Mouse (Mus musculus): ENCODE measurements around the gene Isg15. TPM values are rescaled to one million over a fixed set of nuclear protein-coding genes. Genes with fewer than 3 reads are reported as not detected.

Gene Isg15
- polyA plus RNA-seq, 1 experiment from 2014 or later, result 1.7 TPM

DNA sequence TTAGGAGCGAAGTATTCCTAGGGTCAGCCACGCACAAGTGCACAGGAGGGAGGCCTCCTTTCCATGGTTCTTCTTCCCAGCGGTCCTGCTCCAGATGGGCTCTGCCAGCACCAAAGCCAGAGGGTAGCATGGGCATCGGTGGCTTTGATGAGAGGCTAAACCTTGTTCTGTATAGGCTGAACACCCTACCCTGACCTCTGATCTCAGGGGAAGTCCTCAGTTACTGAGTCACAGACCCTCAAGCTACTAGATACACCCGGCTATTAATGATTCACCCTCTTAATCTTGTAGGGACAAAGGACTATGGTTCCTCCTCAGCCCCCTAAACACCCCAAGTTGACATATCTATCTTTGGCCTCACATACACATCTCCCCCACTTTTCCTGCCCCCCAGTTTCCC is 6.7 kb downstream of the Isg15 start:
- peak overlapping the region; percentile 32; the same call in 1 of the 2 replicates for H3K4me2 ChIP-seq (ENCODE audit: low read depth, low read length)
- peaks cover 49% of the 10 kb centered on the region for H3K4me1 ChIP-seq (replicated peaks; ENCODE audit: control insufficient read depth, insufficient read depth, low read length)
- H3K27ac ChIP-seq (ENCODE audit: low read length), result peak overlapping the region; percentile 88
- peaks cover 9% of the 10 kb centered on the region for H3K36me3 ChIP-seq (ENCODE audit: control insufficient read depth, insufficient read depth, low read length)
- no peaks in the 10 kb centered on the region for H3K27me3 ChIP-seq (ENCODE audit: control insufficient read depth, insufficient read depth, low read depth, low read length)
- WGBS, result 46% methylated on average over 5 of the region's 5 CpGs
- no peak overlapping the region for H3K9ac ChIP-seq (ENCODE audit: low read length)
- peak overlapping the region; percentile 16; the same call in 1 of the 2 replicates for H3K4me3 ChIP-seq (ENCODE audit: low read length)
- ATAC-seq (ENCODE audit: low read depth), result no peak
- H3K9me3 ChIP-seq (ENCODE audit: control insufficient read depth, low read length), result no peaks in the 10 kb centered on the region

DNA sequence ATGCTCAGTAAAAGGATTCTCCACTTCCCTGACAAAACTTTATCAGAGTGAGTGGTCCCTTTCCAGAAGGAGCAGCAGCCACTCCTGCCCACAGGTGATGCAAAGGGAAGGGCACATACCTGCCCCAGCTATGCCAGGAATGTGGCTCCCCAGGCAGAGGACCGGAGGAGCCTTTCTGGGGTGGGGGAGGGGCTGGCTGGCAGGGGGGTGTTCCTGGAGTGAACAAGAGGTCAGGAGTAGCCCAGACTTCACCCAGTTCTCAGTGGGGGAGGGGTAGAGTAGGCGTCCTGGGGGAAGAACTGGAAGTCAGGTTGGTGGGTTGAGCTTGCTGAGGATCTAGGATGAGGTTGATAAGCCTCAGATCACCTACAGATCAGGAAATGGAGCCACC is 7.4 kb downstream of the Isg15 start:
- H3K27ac ChIP-seq (ENCODE audit: low read length), result peak overlapping the region; percentile 97
- H3K9me3 ChIP-seq (ENCODE audit: control insufficient read depth, low read length), result no peaks in the 10 kb centered on the region
- 28% methylated on average over 2 of the region's 2 CpGs for WGBS
- peaks cover 56% of the 10 kb centered on the region for H3K4me1 ChIP-seq (replicated peaks; ENCODE audit: control insufficient read depth, insufficient read depth, low read length)
- peaks cover 9% of the 10 kb centered on the region for H3K36me3 ChIP-seq (ENCODE audit: control insufficient read depth, insufficient read depth, low read length)
- peak overlapping the region; percentile 42; the same call in 1 of the 2 replicates for H3K4me2 ChIP-seq (ENCODE audit: low read depth, low read length)
- ATAC-seq (ENCODE audit: low read depth), result peak; percentile 21; the same call in 1 of the 2 replicates
- no peaks in the 10 kb centered on the region for H3K27me3 ChIP-seq (ENCODE audit: control insufficient read depth, insufficient read depth, low read depth, low read length)
- peak overlapping the region; percentile 51; the same call in 1 of the 2 replicates for H3K9ac ChIP-seq (ENCODE audit: low read length)
- 0 out of 2 replicates have a peak overlapping the region, but pooled peaks have one; percentile 16 for H3K4me3 ChIP-seq (ENCODE audit: low read length)

DNA sequence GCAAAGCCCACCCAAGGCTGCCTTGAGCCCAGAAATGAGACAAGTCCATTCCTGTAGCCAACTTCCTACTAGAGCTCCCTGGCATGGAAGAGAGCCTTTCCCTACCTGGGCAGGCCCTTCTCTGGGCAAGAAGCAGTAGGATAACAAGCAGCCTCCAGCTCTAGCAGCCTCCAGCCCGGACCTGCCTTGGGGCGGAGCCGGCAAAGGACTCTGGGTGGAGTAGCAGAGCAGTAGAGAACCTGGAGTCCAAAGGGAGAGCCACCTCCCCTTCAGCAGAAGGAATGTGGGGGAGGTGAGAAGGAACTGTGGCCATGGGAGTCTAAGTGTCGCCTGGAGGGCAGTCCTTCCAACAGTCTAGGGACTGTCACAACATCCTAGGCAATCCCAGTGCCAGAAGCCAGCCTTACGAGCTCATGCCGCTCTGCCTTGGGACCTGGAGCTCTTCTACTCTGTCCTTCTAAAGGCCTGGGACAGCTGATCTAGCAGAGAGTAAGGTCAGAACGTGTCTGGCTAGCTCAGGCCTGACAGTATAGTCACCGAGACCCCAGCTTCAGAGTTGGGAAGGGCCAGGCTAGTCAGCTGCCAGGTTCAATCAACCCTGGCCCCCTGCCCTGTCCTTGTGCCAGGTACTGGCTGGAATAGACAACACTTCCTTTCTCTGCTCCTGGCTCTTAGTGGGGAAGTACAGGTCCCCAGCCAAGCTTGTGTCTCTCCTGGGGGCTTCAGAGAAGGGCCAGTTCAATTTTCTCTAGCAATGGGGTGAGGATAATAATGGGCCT is 8.0 kb downstream of the Isg15 start:
- H3K4me1 ChIP-seq (replicated peaks; ENCODE audit: control insufficient read depth, insufficient read depth, low read length), result peaks cover 56% of the 10 kb centered on the region
- H3K4me2 ChIP-seq (ENCODE audit: low read depth, low read length), result peak overlapping the region; percentile 42
- peak overlapping the region; percentile 51 for H3K9ac ChIP-seq (ENCODE audit: low read length)
- H3K27me3 ChIP-seq (ENCODE audit: control insufficient read depth, insufficient read depth, low read depth, low read length), result no peaks in the 10 kb centered on the region
- H3K36me3 ChIP-seq (ENCODE audit: control insufficient read depth, insufficient read depth, low read length), result peaks cover 9% of the 10 kb centered on the region
- H3K4me3 ChIP-seq (ENCODE audit: low read length), result 0 out of 2 replicates have a peak overlapping the region, but pooled peaks have one; percentile 14
- WGBS, result 38% methylated on average over 8 of the region's 8 CpGs
- ATAC-seq (ENCODE audit: low read depth), result peak; percentile 47
- no peaks in the 10 kb centered on the region for H3K9me3 ChIP-seq (ENCODE audit: control insufficient read depth, low read length)
- peak overlapping the region; percentile 97 for H3K27ac ChIP-seq (ENCODE audit: low read length)

- H3K36me3 ChIP-seq (ENCODE audit: control insufficient read depth, insufficient read depth, low read length), result peaks cover 12% of the 10 kb centered on the region
- no peaks in the 10 kb centered on the region for H3K9me3 ChIP-seq (ENCODE audit: control insufficient read depth, low read length)
- WGBS, result 33% methylated on average over 6 of the region's 6 CpGs
- 0 out of 2 replicates have a peak overlapping the region, but pooled peaks have one; percentile 4 for H3K9ac ChIP-seq (ENCODE audit: low read length)
- H3K27ac ChIP-seq (ENCODE audit: low read length), result peak overlapping the region; percentile 53; the same call in 1 of the 2 replicates
- peak; percentile 27; the same call in 1 of the 2 replicates for ATAC-seq (ENCODE audit: low read depth)
- H3K27me3 ChIP-seq (ENCODE audit: control insufficient read depth, insufficient read depth, low read depth, low read length), result no peaks in the 10 kb centered on the region
- no peak overlapping the region for H3K4me2 ChIP-seq (ENCODE audit: low read depth, low read length)
- no peak overlapping the region for H3K4me3 ChIP-seq (ENCODE audit: low read length)
- H3K4me1 ChIP-seq (replicated peaks; ENCODE audit: control insufficient read depth, insufficient read depth, low read length), result peaks cover 40% of the 10 kb centered on the region
These were observed 11.8 kb downstream of the Isg15 start for GRCm38 (mm10) chr4:156188811-156189323.

GRCm38 (mm10) chr4:156188162-156188810 is 12.3 kb downstream of the Isg15 start:
- H3K9ac ChIP-seq (ENCODE audit: low read length), result no peak overlapping the region
- peaks cover 34% of the 10 kb centered on the region for H3K4me1 ChIP-seq (replicated peaks; ENCODE audit: control insufficient read depth, insufficient read depth, low read length)
- no peaks in the 10 kb centered on the region for H3K9me3 ChIP-seq (ENCODE audit: control insufficient read depth, low read length)
- H3K27ac ChIP-seq (ENCODE audit: low read length), result no peak overlapping the region
- no peak overlapping the region for H3K4me3 ChIP-seq (ENCODE audit: low read length)
- no peak overlapping the region for H3K4me2 ChIP-seq (ENCODE audit: low read depth, low read length)
- no peak for ATAC-seq (ENCODE audit: low read depth)
- 75% methylated on average over 5 of the region's 5 CpGs for WGBS
- H3K36me3 ChIP-seq (ENCODE audit: control insufficient read depth, insufficient read depth, low read length), result peaks cover 12% of the 10 kb centered on the region
- no peaks in the 10 kb centered on the region for H3K27me3 ChIP-seq (ENCODE audit: control insufficient read depth, insufficient read depth, low read depth, low read length)

DNA sequence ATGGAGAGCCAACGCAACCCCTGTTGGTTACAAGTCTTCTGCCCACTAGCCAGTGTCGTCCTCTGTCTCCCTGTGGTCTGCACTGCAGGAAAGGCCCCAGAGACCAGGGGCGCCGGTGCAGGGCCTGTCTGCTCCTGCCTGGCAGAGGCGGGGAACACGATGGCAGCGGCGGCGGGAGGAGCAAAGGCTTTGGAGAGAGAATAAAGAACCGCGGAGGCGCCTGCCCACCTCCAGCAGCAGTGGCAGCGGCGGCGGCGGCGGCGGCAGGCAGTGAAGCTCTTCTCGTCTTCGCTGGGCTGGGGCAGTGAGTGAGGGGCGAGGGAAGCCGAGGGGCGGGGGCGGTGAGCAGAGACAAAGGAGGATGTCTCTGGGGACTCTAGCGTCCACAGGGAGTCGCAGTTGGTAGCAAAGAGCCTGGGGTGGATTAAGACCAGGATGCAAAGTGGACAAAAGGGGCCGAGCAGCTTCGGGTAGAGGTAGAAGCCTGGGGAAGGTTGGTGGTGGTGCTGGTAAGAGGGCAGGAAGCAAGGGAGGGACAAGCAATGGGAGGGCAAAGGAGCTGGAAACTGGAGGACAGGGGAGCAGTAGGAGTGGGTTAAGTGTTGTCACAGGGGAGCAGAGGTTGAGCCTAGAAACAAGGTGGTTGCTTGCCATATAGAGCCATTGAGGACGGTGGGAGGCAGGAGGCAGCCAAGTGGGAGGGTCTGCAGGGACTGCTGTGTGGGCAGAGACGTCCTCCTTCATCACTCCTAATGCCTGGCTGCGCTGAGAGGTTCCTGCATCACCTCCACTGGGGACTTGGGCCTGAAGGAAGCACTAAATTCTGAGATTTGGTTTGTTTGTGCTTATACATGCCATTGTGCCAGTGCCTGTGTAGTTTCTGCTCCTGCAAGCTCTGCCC is 14.4 kb downstream of the Isg15 start:
- ATAC-seq (ENCODE audit: low read depth), result no peak
- Histone ChIP-seq H3K9ac (ENCODE audit: low read length) (peak overlapping the region; percentile 43), H3K4me2 (ENCODE audit: low read depth, low read length) (peak overlapping the region; percentile 39), H3K4me3 (ENCODE audit: low read length) (peak overlapping the region; percentile 20), H3K36me3 (ENCODE audit: control insufficient read depth, insufficient read depth, low read length) (peaks cover 12% of the 10 kb centered on the region), H3K9me3 (ENCODE audit: control insufficient read depth, low read length) (no peaks in the 10 kb centered on the region), H3K27me3 (ENCODE audit: control insufficient read depth, insufficient read depth, low read depth, low read length) (no peaks in the 10 kb centered on the region), H3K27ac (ENCODE audit: low read length) (no peak overlapping the region), H3K4me1 (replicated peaks; ENCODE audit: control insufficient read depth, insufficient read depth, low read length) (peaks cover 23% of the 10 kb centered on the region)
- 27% methylated on average over 31 of the region's 31 CpGs for WGBS

GRCm38 (mm10) chr4:156185456-156185949 is 15.1 kb downstream of the Isg15 start:
- H3K9ac ChIP-seq (ENCODE audit: low read length), result peak overlapping the region; percentile 43
- H3K4me1 ChIP-seq (replicated peaks; ENCODE audit: control insufficient read depth, insufficient read depth, low read length), result peaks cover 23% of the 10 kb centered on the region
- peak overlapping the region; percentile 20 for H3K4me3 ChIP-seq (ENCODE audit: low read length)
- H3K36me3 ChIP-seq (ENCODE audit: control insufficient read depth, insufficient read depth, low read length), result peaks cover 9% of the 10 kb centered on the region
- H3K27ac ChIP-seq (ENCODE audit: low read length), result no peak overlapping the region
- H3K4me2 ChIP-seq (ENCODE audit: low read depth, low read length), result peak overlapping the region; percentile 39
- H3K27me3 ChIP-seq (ENCODE audit: control insufficient read depth, insufficient read depth, low read depth, low read length), result no peaks in the 10 kb centered on the region
- 84% methylated on average over 13 of the region's 13 CpGs for WGBS
- ATAC-seq (ENCODE audit: low read depth), result no peak
- no peaks in the 10 kb centered on the region for H3K9me3 ChIP-seq (ENCODE audit: control insufficient read depth, low read length)

DNA sequence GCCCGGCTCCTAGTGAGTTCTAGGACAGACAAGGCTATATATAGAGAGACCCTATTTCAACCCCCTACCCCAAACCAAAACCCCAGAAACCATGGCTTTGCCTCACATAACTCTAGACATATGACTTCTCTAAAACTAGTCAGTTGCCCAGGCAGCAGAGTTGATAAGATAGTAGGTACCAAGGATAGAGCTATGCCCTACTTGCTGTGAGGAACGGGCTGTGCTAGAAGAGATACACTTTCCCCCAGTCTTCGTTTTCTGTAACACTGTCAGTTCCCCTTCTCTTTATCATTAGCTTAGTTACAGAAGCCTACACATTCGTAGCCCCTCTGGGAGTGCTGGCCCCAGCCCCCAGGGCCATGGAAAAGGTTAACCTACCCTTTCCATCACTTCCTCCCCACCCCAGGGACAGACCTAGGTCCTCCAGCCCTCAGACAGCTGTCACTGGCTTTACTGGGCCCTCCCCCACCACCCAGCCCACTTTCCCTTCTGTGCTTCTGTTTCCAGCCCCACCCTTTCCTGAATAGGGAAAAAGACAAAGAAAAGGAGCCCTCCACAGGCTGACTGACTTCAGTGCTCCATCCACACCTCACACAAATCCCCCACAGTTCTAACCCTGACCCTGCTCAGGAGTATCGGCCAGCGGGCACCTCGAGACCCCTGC is 16.2 kb downstream of the Isg15 start:
- Histone ChIP-seq H3K4me1 (replicated peaks; ENCODE audit: control insufficient read depth, insufficient read depth, low read length) (peaks cover 21% of the 10 kb centered on the region), H3K27ac (ENCODE audit: low read length) (no peak overlapping the region), H3K9me3 (ENCODE audit: control insufficient read depth, low read length) (no peaks in the 10 kb centered on the region), H3K9ac (ENCODE audit: low read length) (no peak overlapping the region), H3K36me3 (ENCODE audit: control insufficient read depth, insufficient read depth, low read length) (peaks cover 6% of the 10 kb centered on the region), H3K4me2 (ENCODE audit: low read depth, low read length) (no peak overlapping the region), H3K4me3 (ENCODE audit: low read length) (no peak overlapping the region), H3K27me3 (ENCODE audit: control insufficient read depth, insufficient read depth, low read depth, low read length) (no peaks in the 10 kb centered on the region)
- no peak for ATAC-seq (ENCODE audit: low read depth)
- WGBS, result 78% methylated on average over 7 of the region's 7 CpGs

Measured in lung, embryonic 16.5 days (tissue).